8 mouse cellular contexts compared by ENCODE assay signal in genomic region chr11:120314721-120315415, GRCm38 (mm10). TPM values are rescaled to one million over a fixed set of nuclear protein-coding genes. Genes with fewer than 3 reads are reported as not detected.
DNase-seq lines count a peak whose midpoint lies in the region; ATAC-seq and TF ChIP-seq lines count a peak whose summit lies in the region.

No protein-coding gene starts in this region.

- peak overlapping the region; percentile 99 for H3K27ac ChIP-seq in heart, embryonic 13.5 days (replicated peaks)
- H3K27ac ChIP-seq in bone marrow macrophage, adult 2 months (ENCODE audit: insufficient read depth, low read depth, low read length) = peak overlapping the region; percentile 78
- peak overlapping the region; percentile 97 for H3K27ac ChIP-seq in hindbrain, embryonic 12.5 days
- H3K27ac ChIP-seq in midbrain, embryonic 13.5 days = peak overlapping the region; percentile 99

- H3K9me3 ChIP-seq in heart, embryonic 13.5 days = no peaks in the 10 kb centered on the region
- H3K9me3 ChIP-seq in hindbrain, embryonic 12.5 days (replicated peaks) = no peaks in the 10 kb centered on the region
- H3K9me3 ChIP-seq in midbrain, embryonic 13.5 days = no peaks in the 10 kb centered on the region

- intact Hi-C loops in heart, postnatal 14 days (cut with DNase I) = loop anchor here (5.0 kb wide), 1 partner anchor 62 kb away; the partner anchor contains the start of gene Faap100

- no peak for TF ChIP-seq CTCF in bone marrow macrophage, adult 2 months (IDR thresholded peaks at IDR 0.05; ENCODE audit: low read depth, low read length)

- H3K36me3 ChIP-seq in heart, embryonic 13.5 days = no peaks in the 10 kb centered on the region
- H3K36me3 ChIP-seq in hindbrain, embryonic 12.5 days = no peaks in the 10 kb centered on the region
- no peaks in the 10 kb centered on the region for H3K36me3 ChIP-seq in midbrain, embryonic 13.5 days

- no peak for DNase-seq in heart, postnatal 14 days
- DNase-seq in adrenal gland, postnatal 36 days = no peak
- DNase-seq in adrenal gland, adult 2 months = no peak
- no peak for DNase-seq in lung, postnatal 36 days

- H3K27me3 ChIP-seq in heart, embryonic 13.5 days (replicated peaks) = no peaks in the 10 kb centered on the region
- no peaks in the 10 kb centered on the region for H3K27me3 ChIP-seq in hindbrain, embryonic 12.5 days
- no peaks in the 10 kb centered on the region for H3K27me3 ChIP-seq in midbrain, embryonic 13.5 days

- peak overlapping the region; percentile 86 for H3K4me2 ChIP-seq in heart, embryonic 13.5 days
- H3K4me2 ChIP-seq in hindbrain, embryonic 12.5 days (replicated peaks) = peak overlapping the region; percentile 83
- peak overlapping the region; percentile 89 for H3K4me2 ChIP-seq in midbrain, embryonic 13.5 days (replicated peaks)

- WGBS in heart, embryonic 13.5 days = 42% methylated on average over 16 of the region's 16 CpGs
- 43% methylated on average over 16 of the region's 16 CpGs for WGBS in hindbrain, embryonic 12.5 days
- 32% methylated on average over 16 of the region's 16 CpGs for WGBS in midbrain, embryonic 13.5 days

- H3K9ac ChIP-seq in heart, embryonic 13.5 days = peak overlapping the region; percentile 80
- peak overlapping the region; percentile 71 for H3K9ac ChIP-seq in hindbrain, embryonic 12.5 days
- H3K9ac ChIP-seq in midbrain, embryonic 13.5 days (replicated peaks) = peak overlapping the region; percentile 57

- no peak for ATAC-seq in heart, embryonic 13.5 days (ENCODE audit: extremely low read depth, insufficient number of reproducible peaks, low FRiP score, low TSS enrichment)
- no peak for ATAC-seq in hindbrain, embryonic 12.5 days (ENCODE audit: low FRiP score)
- no peak for ATAC-seq in midbrain, embryonic 13.5 days

- H3K4me1 ChIP-seq in heart, embryonic 13.5 days = peaks cover 49% of the 10 kb centered on the region
- peaks cover 16% of the 10 kb centered on the region for H3K4me1 ChIP-seq in bone marrow macrophage, adult 2 months (ENCODE audit: control insufficient read depth, insufficient read depth, low read length)
- peaks cover 45% of the 10 kb centered on the region for H3K4me1 ChIP-seq in hindbrain, embryonic 12.5 days
- H3K4me1 ChIP-seq in midbrain, embryonic 13.5 days (replicated peaks) = peaks cover 48% of the 10 kb centered on the region

- H3K4me3 ChIP-seq in heart, embryonic 13.5 days = peak overlapping the region; percentile 60
- H3K4me3 ChIP-seq in bone marrow macrophage, adult 2 months (ENCODE audit: insufficient read depth, low read length) = no peak overlapping the region
- H3K4me3 ChIP-seq in hindbrain, embryonic 12.5 days = peak overlapping the region; percentile 43; the same call in 1 of the 2 replicates
- H3K4me3 ChIP-seq in midbrain, embryonic 13.5 days (replicated peaks) = peak overlapping the region; percentile 52

- no peak for TF ChIP-seq POLR2A in bone marrow macrophage, adult 2 months (IDR thresholded peaks at IDR 0.05; ENCODE audit: borderline replicate concordance, low read depth, low read length)

RNA-seq across cellular contexts. Expression of gene Actg1, which starts 33.5 kb away (rescaled TPM):
- polyA plus RNA-seq in heart, embryonic 13.5 days (2015; fragmentation: Nextera tagmentation; extraction: Ambion mirVana) = 1,234 and 1,290 TPM in 2 replicates
- 100 to 1,000 TPM; 451 to 520 TPM for total RNA-seq in heart, postnatal 14 days (2021)
- 2,086 and 2,131 TPM in 2 replicates for polyA plus RNA-seq in bone marrow macrophage, adult 2 months (2012; ENCODE audit: insufficient read depth, insufficient read length, missing spikeins)
- polyA plus RNA-seq in hindbrain, embryonic 12.5 days (2016; fragmentation: Nextera tagmentation; extraction: Ambion mirVana) = 3,608 and 3,685 TPM in 2 replicates
- 3,928 and 4,113 TPM in 2 replicates for polyA plus RNA-seq in midbrain, embryonic 13.5 days (2015; fragmentation: Nextera tagmentation; extraction: Ambion mirVana)
- total RNA-seq in adrenal gland, postnatal 36 days (2021) = 1,000 to 10,000 TPM; 1,356 to 1,461 TPM
- total RNA-seq in adrenal gland, adult 2 months (2021) = 1,000 to 10,000 TPM in 1 of 2 experiments, 100 to 1,000 TPM in 1; 913 to 1,618 TPM
- 531 and 632 TPM in 2 replicates for polyA plus RNA-seq in adrenal gland, adult 2 months (2012; rRNA removed)

RNA-seq across cellular contexts. Expression of gene Fscn2, which starts 46.5 kb away (rescaled TPM):
- 0.31 and 0.50 TPM in 2 replicates for polyA plus RNA-seq in heart, embryonic 13.5 days (2015; fragmentation: Nextera tagmentation; extraction: Ambion mirVana)
- not detected for total RNA-seq in heart, postnatal 14 days (2021)
- not detected in 2 replicates for polyA plus RNA-seq in bone marrow macrophage, adult 2 months (2012; ENCODE audit: insufficient read depth, insufficient read length, missing spikeins)
- polyA plus RNA-seq in hindbrain, embryonic 12.5 days (2016; fragmentation: Nextera tagmentation; extraction: Ambion mirVana) = 1.2 and 1.3 TPM in 2 replicates
- polyA plus RNA-seq in midbrain, embryonic 13.5 days (2015; fragmentation: Nextera tagmentation; extraction: Ambion mirVana) = 1.9 and 2.2 TPM in 2 replicates
- total RNA-seq in adrenal gland, postnatal 36 days (2021) = under 1 TPM in 1 of 2 experiments, not detected in 1; 0.59 TPM
- total RNA-seq in adrenal gland, adult 2 months (2021) = under 1 TPM; 0.17 to 0.58 TPM
- 0.16 and 0.22 TPM in 2 replicates for polyA plus RNA-seq in adrenal gland, adult 2 months (2012; rRNA removed)
